Mouse (Mus musculus): ENCODE results near the gene Kcnk6. TPM values are rescaled to one million over a fixed set of nuclear protein-coding genes. Genes with fewer than 3 reads are reported as not detected.
"Not testable (repeated sequence)": the region's sequence is repeated elsewhere in the genome, so short reads cannot be mapped to it uniquely, and the experiment has no call there.

The Kcnk6 gene
- total and polyA plus RNA-seq, 2 experiments from 2014 or later: 1.8 to 2.4 TPM

DNA sequence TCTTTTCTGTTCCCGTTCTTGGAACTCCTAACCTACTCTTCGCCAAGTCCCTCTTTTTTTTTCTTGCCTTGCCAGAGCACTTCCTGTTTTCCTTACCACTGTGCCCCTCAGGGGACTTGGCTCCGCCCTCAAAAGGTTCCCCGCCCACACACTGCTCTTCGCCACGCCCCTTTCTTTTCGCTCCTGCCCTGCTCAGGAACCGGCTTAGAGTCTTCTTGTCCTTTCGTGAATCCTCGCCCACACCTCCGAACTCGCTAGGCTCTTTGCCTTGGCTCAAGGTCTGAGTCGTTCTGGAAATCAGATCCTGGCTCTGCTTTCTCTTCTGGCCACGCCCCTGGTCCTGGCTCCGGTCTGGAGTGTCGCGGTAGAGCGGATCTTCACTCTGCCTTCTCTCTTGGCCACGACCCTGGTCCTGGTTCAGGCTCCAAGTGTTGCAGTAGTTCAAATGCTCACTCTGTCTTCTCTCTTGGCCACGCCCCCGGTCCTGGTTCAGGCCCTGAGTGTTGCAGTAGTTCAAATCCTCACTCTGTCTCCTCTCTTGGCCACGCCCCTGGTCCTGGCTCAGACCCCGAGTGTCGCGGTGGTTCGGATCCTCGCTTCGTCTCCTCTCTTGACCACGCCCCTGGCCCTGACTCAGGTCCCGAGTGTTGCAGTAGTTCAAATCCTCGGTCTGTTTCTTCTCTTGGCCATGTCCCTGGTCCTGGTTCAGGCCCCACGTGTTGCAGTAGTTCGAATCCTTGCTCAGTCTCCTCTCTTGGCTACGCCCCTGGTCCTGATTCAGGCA, 20.7 kb downstream of the Kcnk6 start:
- no peak for TF ChIP-seq CTCF (IDR thresholded peaks at IDR 0.05)
- H3K27ac ChIP-seq (ENCODE audit: low read depth, low read length): 0 out of 2 replicates have a peak overlapping the region, but pooled peaks have one; percentile 38
- H3K9ac ChIP-seq (replicated peaks; ENCODE audit: low read length, poor library complexity, severe bottlenecking): peak overlapping the region; percentile 24; the same call in 1 of the 2 replicates
- peak overlapping the region; percentile 29 for H3K4me3 ChIP-seq (ENCODE audit: low read depth, low read length)
- peak; percentile 69 for DNase-seq (ENCODE audit: low spot score)
- no peaks in the 10 kb centered on the region for H3K36me3 ChIP-seq (ENCODE audit: insufficient read depth, low read length)
- 6% methylated on average over 34 of the region's 34 CpGs for WGBS
- peak overlapping the region; percentile 52 for H3K4me2 ChIP-seq (ENCODE audit: low read depth, low read length, poor library complexity, severe bottlenecking)
- ATAC-seq (ENCODE audit: low FRiP score): no peak
- H3K4me1 ChIP-seq (ENCODE audit: insufficient read depth, low read length): no peaks in the 10 kb centered on the region
- H3K27me3 ChIP-seq (ENCODE audit: insufficient read depth, low read length): no peaks in the 10 kb centered on the region
- H3K9me3 ChIP-seq (ENCODE audit: low read length): no peaks in the 10 kb centered on the region

DNA sequence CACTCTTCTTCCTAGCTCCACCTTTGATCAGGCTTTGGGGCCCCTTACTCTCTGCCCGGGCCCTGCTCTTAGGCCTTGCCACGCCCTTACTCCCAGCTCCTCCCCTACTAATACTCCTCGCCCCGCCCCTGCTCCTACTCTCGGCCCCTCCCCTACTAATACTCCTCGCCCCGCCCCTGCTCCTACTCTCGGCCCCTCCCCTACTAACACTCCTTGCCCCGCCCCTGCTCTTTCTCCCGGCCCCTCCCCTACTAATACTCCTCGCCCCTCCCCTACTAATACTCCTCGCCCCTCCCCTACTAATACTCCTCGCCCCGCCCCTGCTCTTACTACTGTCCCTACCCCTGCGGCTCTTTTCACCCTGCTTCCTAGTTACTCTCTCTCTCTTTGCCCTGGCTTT, 21.3 kb downstream of the Kcnk6 start:
- Histone ChIP-seq H3K4me3 (ENCODE audit: low read depth, low read length) (peak overlapping the region; percentile 29; the same call in 1 of the 2 replicates), H3K4me2 (ENCODE audit: low read depth, low read length, poor library complexity, severe bottlenecking) (peak overlapping the region; percentile 52)
- H3K9ac ChIP-seq (replicated peaks; ENCODE audit: low read length, poor library complexity, severe bottlenecking); H3K9me3 ChIP-seq (ENCODE audit: low read length); H3K27ac ChIP-seq (ENCODE audit: low read depth, low read length); ATAC-seq (ENCODE audit: low FRiP score); H3K4me1 ChIP-seq (ENCODE audit: insufficient read depth, low read length); H3K36me3 ChIP-seq (ENCODE audit: insufficient read depth, low read length); DNase-seq (ENCODE audit: low spot score); H3K27me3 ChIP-seq (ENCODE audit: insufficient read depth, low read length): not testable (repeated sequence)
- 26% methylated on average over 15 of the region's 15 CpGs for WGBS

DNA sequence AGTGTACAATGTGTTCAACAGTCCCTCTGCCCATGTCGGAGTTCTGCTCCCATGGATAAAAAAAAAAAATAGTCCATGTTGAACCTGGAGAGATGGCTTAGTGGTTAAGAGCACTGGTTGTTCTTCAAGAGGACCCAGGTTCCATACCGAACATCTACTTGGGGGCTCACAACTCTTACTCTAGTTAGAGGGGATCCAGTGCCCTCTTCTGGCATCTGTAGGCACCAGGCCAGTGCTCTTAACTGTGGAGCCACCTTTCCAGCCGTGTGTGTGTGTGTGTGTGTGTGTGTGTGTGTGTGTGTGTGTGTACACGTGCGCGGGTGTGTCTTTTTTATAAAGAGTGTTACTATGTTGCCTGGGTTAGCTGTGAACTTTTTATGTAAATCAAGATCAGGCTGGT, 29.7 kb downstream of the Kcnk6 start:
- H3K9ac ChIP-seq (replicated peaks; ENCODE audit: low read length, poor library complexity, severe bottlenecking): no peak overlapping the region
- WGBS: 79% methylated on average over 6 of the region's 6 CpGs
- H3K4me3 ChIP-seq (ENCODE audit: low read depth, low read length): no peak overlapping the region
- H3K27me3 ChIP-seq (ENCODE audit: insufficient read depth, low read length): no peaks in the 10 kb centered on the region
- no peak for DNase-seq (ENCODE audit: low spot score)
- TF ChIP-seq CTCF (IDR thresholded peaks at IDR 0.05): no peak
- ATAC-seq (ENCODE audit: low FRiP score): no peak
- H3K9me3 ChIP-seq (ENCODE audit: low read length): no peaks in the 10 kb centered on the region
- H3K36me3 ChIP-seq (ENCODE audit: insufficient read depth, low read length): no peaks in the 10 kb centered on the region
- no peak overlapping the region for H3K27ac ChIP-seq (ENCODE audit: low read depth, low read length)
- no peak overlapping the region for H3K4me2 ChIP-seq (ENCODE audit: low read depth, low read length, poor library complexity, severe bottlenecking)
- no peaks in the 10 kb centered on the region for H3K4me1 ChIP-seq (ENCODE audit: insufficient read depth, low read length)

- H3K27ac ChIP-seq (ENCODE audit: low read depth, low read length); H3K4me3 ChIP-seq (ENCODE audit: low read depth, low read length); H3K9ac ChIP-seq (replicated peaks; ENCODE audit: low read length, poor library complexity, severe bottlenecking); H3K4me1 ChIP-seq (ENCODE audit: insufficient read depth, low read length); ATAC-seq (ENCODE audit: low FRiP score); H3K27me3 ChIP-seq (ENCODE audit: insufficient read depth, low read length); H3K4me2 ChIP-seq (ENCODE audit: low read depth, low read length, poor library complexity, severe bottlenecking); H3K9me3 ChIP-seq (ENCODE audit: low read length); DNase-seq (ENCODE audit: low spot score); H3K36me3 ChIP-seq (ENCODE audit: insufficient read depth, low read length): not testable (repeated sequence)
- WGBS: 93% methylated on average over 1 of the region's 1 CpGs
These were observed 38.1 kb downstream of the Kcnk6 start for GRCm38 (mm10) chr7:29194230-29194629.

- 83% methylated on average over 4 of the region's 4 CpGs for WGBS
- not testable (repeated sequence) for H3K4me1 ChIP-seq (ENCODE audit: insufficient read depth, low read length); H3K27me3 ChIP-seq (ENCODE audit: insufficient read depth, low read length); H3K9me3 ChIP-seq (ENCODE audit: low read length); H3K4me2 ChIP-seq (ENCODE audit: low read depth, low read length, poor library complexity, severe bottlenecking); H3K27ac ChIP-seq (ENCODE audit: low read depth, low read length); H3K36me3 ChIP-seq (ENCODE audit: insufficient read depth, low read length); H3K4me3 ChIP-seq (ENCODE audit: low read depth, low read length); DNase-seq (ENCODE audit: low spot score); H3K9ac ChIP-seq (replicated peaks; ENCODE audit: low read length, poor library complexity, severe bottlenecking); ATAC-seq (ENCODE audit: low FRiP score)
These were observed 51.0 kb downstream of the Kcnk6 start for GRCm38 (mm10) chr7:29181323-29181722.

DNA sequence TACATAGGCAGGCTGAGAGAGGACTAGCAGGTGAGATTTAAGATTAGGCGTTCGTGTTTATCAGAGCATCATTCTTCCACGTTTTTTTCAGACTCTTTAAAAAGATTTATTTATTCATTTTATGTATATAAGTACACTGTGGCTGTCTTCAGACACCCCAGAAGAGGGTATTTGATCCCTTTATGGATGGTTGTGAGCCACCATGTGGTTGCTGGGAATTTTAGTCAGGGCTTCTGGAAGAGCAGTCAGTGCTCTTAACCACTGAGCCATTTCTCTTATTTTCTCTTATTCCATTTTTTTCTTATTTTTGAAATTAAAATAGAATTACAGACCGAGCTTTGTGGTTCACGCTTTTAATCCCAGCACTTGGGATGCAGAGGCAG, 51.5 kb downstream of the Kcnk6 start:
- Histone ChIP-seq H3K4me2 (ENCODE audit: low read depth, low read length, poor library complexity, severe bottlenecking) (peak overlapping the region; percentile 83), H3K4me3 (ENCODE audit: low read depth, low read length) (peak overlapping the region; percentile 73), H3K27me3 (ENCODE audit: insufficient read depth, low read length) (no peaks in the 10 kb centered on the region), H3K9me3 (ENCODE audit: low read length) (no peaks in the 10 kb centered on the region), H3K27ac (ENCODE audit: low read depth, low read length) (peak overlapping the region; percentile 45; the same call in 1 of the 2 replicates), H3K9ac (replicated peaks; ENCODE audit: low read length, poor library complexity, severe bottlenecking) (no peak overlapping the region), H3K36me3 (ENCODE audit: insufficient read depth, low read length) (peaks cover 4% of the 10 kb centered on the region), H3K4me1 (ENCODE audit: insufficient read depth, low read length) (peaks cover 10% of the 10 kb centered on the region)
- ATAC-seq (ENCODE audit: low FRiP score) (peak; percentile 38), DNase-seq (ENCODE audit: low spot score) (no peak)
- TF ChIP-seq CTCF (IDR thresholded peaks at IDR 0.05): no peak; the same call in 1 of the 2 replicates
- WGBS: 37% methylated on average over 5 of the region's 5 CpGs

All from midbrain, postnatal 0 days (tissue).